In the genomic region with DNA sequence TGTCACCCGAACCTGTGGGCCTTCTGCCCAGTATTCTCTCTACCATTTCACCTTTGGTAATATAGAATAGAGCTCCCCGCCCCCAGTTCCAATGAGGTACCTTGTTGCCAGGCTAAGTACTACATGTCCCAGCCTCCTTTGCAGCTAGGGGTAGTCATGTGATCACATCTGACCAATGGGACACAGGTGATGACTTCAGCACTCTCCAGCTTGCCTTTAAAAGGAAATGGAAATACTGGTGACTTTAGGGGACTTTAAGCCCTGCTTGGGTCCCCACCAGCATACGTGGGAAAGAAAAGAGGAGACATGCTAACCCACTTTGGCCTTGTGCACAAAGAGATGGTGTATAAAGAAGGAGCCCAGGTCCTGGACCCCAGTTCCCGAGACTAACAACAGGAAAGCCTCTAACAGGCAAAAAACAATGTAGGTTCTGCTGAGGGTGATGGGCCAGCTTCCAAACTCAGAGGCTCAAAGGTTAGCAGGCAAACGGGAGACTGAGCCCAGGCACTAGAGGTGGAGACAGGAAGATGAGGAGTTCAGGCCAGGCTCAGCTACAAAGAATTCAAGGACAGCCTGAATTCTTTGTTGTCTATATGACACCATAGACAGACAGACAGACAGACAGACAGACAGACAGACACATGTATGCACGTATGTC, we compare ENCODE assay signal across 8 mouse cellular contexts.
DNase-seq lines count a peak whose midpoint lies in the region; ATAC-seq and TF ChIP-seq lines count a peak whose summit lies in the region.

No protein-coding gene starts in this region.

- 23% methylated on average over 6 of the region's 6 CpGs for WGBS in cerebellum, adult 2 months
- WGBS in lung, postnatal 0 days = 31% methylated on average over 6 of the region's 6 CpGs

- H3K27me3 ChIP-seq in cerebellum, adult 2 months (ENCODE audit: control insufficient read depth, insufficient read depth, low read length) = no peaks in the 10 kb centered on the region
- H3K27me3 ChIP-seq in lung, postnatal 0 days (replicated peaks; ENCODE audit: insufficient read depth, low read length) = no peaks in the 10 kb centered on the region

- no peaks in the 10 kb centered on the region for H3K9me3 ChIP-seq in lung, postnatal 0 days (ENCODE audit: low read length)

- H3K4me3 ChIP-seq in cerebellum, adult 2 months (replicated peaks; ENCODE audit: insufficient read depth, low read depth, low read length) = no peak overlapping the region
- peak overlapping the region; percentile 26 for H3K4me3 ChIP-seq in layer of hippocampus, adult 2 months
- no peak overlapping the region for H3K4me3 ChIP-seq in lung, postnatal 0 days (ENCODE audit: low read depth, low read length)

- peak overlapping the region; percentile 49 for H3K27ac ChIP-seq in cerebellum, adult 2 months (ENCODE audit: insufficient read depth, low read length)
- H3K27ac ChIP-seq in layer of hippocampus, adult 2 months = peak overlapping the region; percentile 94
- peak overlapping the region; percentile 77 for H3K27ac ChIP-seq in lung, postnatal 0 days (ENCODE audit: low read length)

- peaks cover 40% of the 10 kb centered on the region for H3K4me1 ChIP-seq in cerebellum, adult 2 months (ENCODE audit: control insufficient read depth, insufficient read depth, low read length)
- H3K4me1 ChIP-seq in lung, postnatal 0 days (ENCODE audit: insufficient read depth, low read depth, low read length) = peaks cover 10% of the 10 kb centered on the region; the same call in 1 of the 2 replicates

- peak; percentile 86 for ATAC-seq in frontal cortex, adult (ENCODE audit: low TSS enrichment)
- peak; percentile 88 for ATAC-seq in hematopoietic stem cell, adult 5-6 weeks (replicated peaks in 1 of 2; ENCODE audit: insufficient read depth in 1 of 2, low FRiP score in 2 of 2, low TSS enrichment in 1 of 2, low read depth in 1 of 2, poor library complexity in 2 of 2, severe bottlenecking in 2 of 2)
- peak; percentile 85 for ATAC-seq in lung, postnatal 0 days

- no peak overlapping the region for H3K9ac ChIP-seq in lung, postnatal 0 days (replicated peaks; ENCODE audit: low read depth)

- peak; percentile 88 for DNase-seq in NIH3T3 (ENCODE audit: low read depth)
- peak; percentile 83 to 90 for DNase-seq in cerebellum, adult 2 months
- DNase-seq in layer of hippocampus, adult 2 months (ENCODE audit: low spot score in 2 of 2) = peak; percentile 80 to 90
- peak; percentile 90 for DNase-seq in lung, postnatal 0 days (ENCODE audit: low spot score)
- DNase-seq in retina, embryonic 14.5 days (ENCODE audit: low spot score) = peak; percentile 79
- peak; percentile 80 for DNase-seq in urinary bladder, postnatal 14 days (ENCODE audit: low spot score)

- no peak for TF ChIP-seq CTCF in cerebellum, adult 2 months (IDR thresholded peaks at IDR 0.05; ENCODE audit: borderline replicate concordance, insufficient read depth, low read depth, low read length)
- no peak; the same call in 1 of the 2 replicates for TF ChIP-seq CTCF in layer of hippocampus, adult 2 months (conservative IDR thresholded peaks at IDR 0.05)
- no peak for TF ChIP-seq CTCF in lung, postnatal 0 days (IDR thresholded peaks at IDR 0.05)

- no peaks in the 10 kb centered on the region for H3K36me3 ChIP-seq in lung, postnatal 0 days (ENCODE audit: insufficient read depth, low read length)

- 0 out of 2 replicates have a peak overlapping the region, but pooled peaks have one; percentile 4 for H3K4me2 ChIP-seq in lung, postnatal 0 days (replicated peaks; ENCODE audit: low read depth, low read length)

- 0 out of 2 replicates have a peak, but pooled peaks have one; percentile 31 for TF ChIP-seq POLR2A in cerebellum, adult 2 months (IDR thresholded peaks at IDR 0.05; ENCODE audit: borderline replicate concordance, insufficient read depth, low read length)

- TF ChIP-seq EP300 in lung, postnatal 0 days (IDR thresholded peaks at IDR 0.05) = no peak
